Mouse (Mus musculus): ENCODE data around the gene Akap13.

GRCm38 (mm10) chr7:75769909-75770308, 314.6 kb downstream of the Akap13 start:
- TF ChIP-seq POLR2A (IDR thresholded peaks at IDR 0.05; ENCODE audit: borderline replicate concordance, extremely low read depth, low read depth, low read length): no peak
- no peak for TF ChIP-seq CTCF (IDR thresholded peaks at IDR 0.05; ENCODE audit: insufficient read depth, low read length)
